Mouse (Mus musculus): ENCODE data around the gene Tmem120a. TPM values are rescaled to one million over a fixed set of nuclear protein-coding genes. Genes with fewer than 3 reads are reported as not detected.

The Tmem120a gene
- polyA plus RNA-seq, 1 experiment from 2014 or later = 59.4 TPM

- WGBS = 97% methylated on average over 5 of the region's 5 CpGs
- Histone ChIP-seq H3K4me2 (ENCODE audit: low read depth) (no peak overlapping the region), H3K36me3 (ENCODE audit: control insufficient read depth, insufficient read depth, low read length) (no peaks in the 10 kb centered on the region; the same call in 1 of the 2 replicates), H3K27me3 (ENCODE audit: control insufficient read depth, insufficient read depth, low read length) (no peaks in the 10 kb centered on the region), H3K4me3 (ENCODE audit: low read depth, low read length) (no peak overlapping the region), H3K27ac (ENCODE audit: low read depth, low read length) (no peak overlapping the region), H3K9ac (ENCODE audit: low read length) (no peak overlapping the region), H3K9me3 (ENCODE audit: control insufficient read depth, low read length) (no peaks in the 10 kb centered on the region), H3K4me1 (ENCODE audit: control insufficient read depth, insufficient read depth, low read length) (peaks cover 10% of the 10 kb centered on the region)
- no peak for ATAC-seq (ENCODE audit: insufficient read depth, low FRiP score, low TSS enrichment)
- no peak for DNase-seq (ENCODE audit: low spot score)
Measured at GRCm38 (mm10) chr5:135693281-135693853, 50.9 kb downstream of the Tmem120a start.

DNA sequence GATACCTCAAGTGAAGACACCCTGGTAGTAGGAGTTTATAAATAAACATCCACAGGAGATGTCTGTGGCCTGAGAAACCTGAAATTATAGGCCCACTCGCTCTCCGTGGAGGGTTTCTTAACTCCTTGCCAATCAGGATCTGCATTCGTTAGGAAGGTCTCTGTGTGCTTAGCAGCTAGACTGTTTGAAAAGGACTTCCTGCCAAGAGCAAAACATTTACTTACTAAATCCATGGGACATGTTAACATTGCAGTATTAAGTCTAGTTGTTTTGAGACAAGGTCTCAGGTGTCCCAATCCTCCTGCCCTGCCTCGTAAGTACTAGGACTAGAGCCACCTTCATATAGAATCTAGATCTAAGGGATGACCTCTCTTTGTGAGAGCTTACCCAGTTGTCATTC is 53.0 kb downstream of the Tmem120a start:
- Histone ChIP-seq H3K27ac (ENCODE audit: low read depth, low read length) (no peak overlapping the region), H3K27me3 (ENCODE audit: control insufficient read depth, insufficient read depth, low read length) (no peaks in the 10 kb centered on the region), H3K4me2 (ENCODE audit: low read depth) (no peak overlapping the region), H3K36me3 (ENCODE audit: control insufficient read depth, insufficient read depth, low read length) (no peaks in the 10 kb centered on the region; the same call in 1 of the 2 replicates), H3K4me3 (ENCODE audit: low read depth, low read length) (no peak overlapping the region), H3K4me1 (ENCODE audit: control insufficient read depth, insufficient read depth, low read length) (peaks cover 13% of the 10 kb centered on the region), H3K9me3 (ENCODE audit: control insufficient read depth, low read length) (no peaks in the 10 kb centered on the region), H3K9ac (ENCODE audit: low read length) (no peak overlapping the region)
- no peak for ATAC-seq (ENCODE audit: insufficient read depth, low FRiP score, low TSS enrichment)
- WGBS = 85% methylated on average over 4 of the region's 4 CpGs
- DNase-seq (ENCODE audit: low spot score) = no peak

DNA sequence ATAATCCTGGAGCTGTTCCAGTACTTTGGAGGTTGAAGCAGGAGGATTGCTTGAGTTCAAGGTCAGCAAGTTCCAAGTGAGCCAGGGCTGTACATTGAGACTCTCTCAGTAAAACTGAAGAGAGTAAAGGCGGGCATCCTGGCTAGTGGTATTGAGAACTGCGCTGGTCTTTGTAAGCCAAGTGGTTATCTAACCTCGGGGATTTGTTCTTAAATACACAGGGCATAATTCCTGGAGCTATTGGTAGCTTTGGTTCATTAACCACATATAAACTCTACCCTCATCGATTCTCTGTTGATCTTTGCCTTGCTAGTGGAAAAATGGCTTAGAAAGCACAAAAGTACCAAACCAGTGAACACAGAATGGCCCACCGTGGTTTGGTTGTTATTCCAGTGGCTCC is 53.8 kb downstream of the Tmem120a start:
- H3K9ac ChIP-seq (ENCODE audit: low read length) = no peak overlapping the region; the same call in 1 of the 2 replicates

More for the DNA sequence above, 53.8 kb downstream of the Tmem120a start:
- no peak for ATAC-seq (ENCODE audit: insufficient read depth, low FRiP score, low TSS enrichment)
- Histone ChIP-seq H3K9me3 (ENCODE audit: control insufficient read depth, low read length) (no peaks in the 10 kb centered on the region), H3K4me1 (ENCODE audit: control insufficient read depth, insufficient read depth, low read length) (peaks cover 13% of the 10 kb centered on the region), H3K4me2 (ENCODE audit: low read depth) (peak overlapping the region; percentile 76), H3K36me3 (ENCODE audit: control insufficient read depth, insufficient read depth, low read length) (no peaks in the 10 kb centered on the region; the same call in 1 of the 2 replicates), H3K27ac (ENCODE audit: low read depth, low read length) (no peak overlapping the region), H3K27me3 (ENCODE audit: control insufficient read depth, insufficient read depth, low read length) (no peaks in the 10 kb centered on the region), H3K4me3 (ENCODE audit: low read depth, low read length) (peak overlapping the region; percentile 81)
- 84% methylated on average over 5 of the region's 5 CpGs for WGBS
- DNase-seq (ENCODE audit: low spot score) = no peak

Small RNA genes lying within 50 kb of the gene (microRNA-seq; reads per million reads assigned to microRNA genes)
- gene Mir7034 = not detected

Other genes starting within 250 kb of the Tmem120a start
- 55.5 and 57.3 TPM in 2 replicates for gene Hip1, start 199.3 kb downstream of the Tmem120a start, polyA plus RNA-seq (2014; fragmentation: Nextera tagmentation; extraction: Ambion mirVana)
- not detected in 2 replicates for gene Ccl26, start 180.9 kb downstream of the Tmem120a start, polyA plus RNA-seq (2014; fragmentation: Nextera tagmentation; extraction: Ambion mirVana)
- gene Ccl24, start 171.4 kb downstream of the Tmem120a start, polyA plus RNA-seq (2014; fragmentation: Nextera tagmentation; extraction: Ambion mirVana) = 0.48 and 1.1 TPM in 2 replicates
- gene Rhbdd2, start 111.8 kb downstream of the Tmem120a start, polyA plus RNA-seq (2014; fragmentation: Nextera tagmentation; extraction: Ambion mirVana) = 63.7 and 66.6 TPM in 2 replicates
- gene Por, start 74.4 kb downstream of the Tmem120a start, polyA plus RNA-seq (2014; fragmentation: Nextera tagmentation; extraction: Ambion mirVana) = 87.3 and 93.9 TPM in 2 replicates
- gene Styxl1, start 33.9 kb upstream of the Tmem120a start, polyA plus RNA-seq (2014; fragmentation: Nextera tagmentation; extraction: Ambion mirVana) = 0.24 TPM in 1 of 2 replicates, not detected in the other
- 602 and 630 TPM in 2 replicates for gene Mdh2, start 34.0 kb upstream of the Tmem120a start, polyA plus RNA-seq (2014; fragmentation: Nextera tagmentation; extraction: Ambion mirVana)
- 22.9 and 25.5 TPM in 2 replicates for gene Srrm3, start 62.4 kb upstream of the Tmem120a start, polyA plus RNA-seq (2014; fragmentation: Nextera tagmentation; extraction: Ambion mirVana)
- 28.9 and 30.5 TPM in 2 replicates for gene Hspb1, start 143.5 kb upstream of the Tmem120a start, polyA plus RNA-seq (2014; fragmentation: Nextera tagmentation; extraction: Ambion mirVana)
- 191 and 196 TPM in 2 replicates for gene Ywhag, start 190.2 kb upstream of the Tmem120a start, polyA plus RNA-seq (2014; fragmentation: Nextera tagmentation; extraction: Ambion mirVana)
- gene Ssc4d, start 230.1 kb upstream of the Tmem120a start, polyA plus RNA-seq (2014; fragmentation: Nextera tagmentation; extraction: Ambion mirVana) = 1.8 TPM in 2 replicates
- not detected in 2 replicates for gene Zp3, start 235.7 kb upstream of the Tmem120a start, polyA plus RNA-seq (2014; fragmentation: Nextera tagmentation; extraction: Ambion mirVana)